Mouse (Mus musculus) adrenal gland, adult 18-20 months (tissue): ENCODE measurements around the gene Eef2k. TPM values are rescaled to one million over a fixed set of nuclear protein-coding genes. Genes with fewer than 3 reads are reported as not detected.

Experiments
- DNase-seq, 2 experiments: peaks; one replicate each; pipeline ENCODE4 v3.0.0; 2021 to 2022; ENCODE audit warnings: low spot score in 2 of 2
- total RNA-seq, 2 experiments: library from RNA; stranded (reverse); gene quantifications; 1 replicate in 1 of 2; 2 replicates in 1 of 2; pipeline ENCODE4 v1.2.3; 2021

The Eef2k gene
- total RNA-seq, 2 experiments from 2014 or later: 20.9 to 22.4 TPM

DNA sequence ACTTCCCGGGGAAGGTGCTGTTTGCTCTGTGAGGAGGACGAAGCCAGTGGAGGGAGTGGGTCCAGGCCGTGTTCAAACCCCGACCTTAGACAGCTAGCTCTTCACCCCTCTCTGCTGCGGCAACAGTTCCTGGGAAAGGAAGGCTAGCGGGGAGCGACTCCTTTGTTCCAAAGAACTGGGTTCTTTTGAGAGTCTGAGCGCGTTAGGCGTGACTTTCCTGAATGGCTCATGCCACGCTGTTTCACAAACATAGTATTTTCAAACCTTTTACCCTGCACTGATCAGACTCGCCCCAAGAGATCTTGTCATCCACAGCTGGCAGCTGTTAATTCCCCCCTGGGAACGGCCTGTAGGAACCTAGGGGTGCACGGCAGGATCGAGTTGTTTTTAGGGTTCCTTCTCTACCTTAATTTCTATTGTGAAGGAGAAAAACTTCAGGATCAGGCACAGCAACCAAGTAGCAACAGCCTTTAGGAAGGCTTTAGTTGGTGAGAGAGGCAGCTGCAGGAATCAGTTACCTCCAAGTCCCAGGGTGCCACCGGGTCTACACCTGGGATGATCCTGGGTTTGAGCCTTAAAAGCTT lies 1.3 kb downstream of the Eef2k start:
- DNase-seq: no peak

GRCm38 (mm10) chr7:120844689-120845088 lies 2.1 kb downstream of the Eef2k start:
- DNase-seq: no peak

DNA sequence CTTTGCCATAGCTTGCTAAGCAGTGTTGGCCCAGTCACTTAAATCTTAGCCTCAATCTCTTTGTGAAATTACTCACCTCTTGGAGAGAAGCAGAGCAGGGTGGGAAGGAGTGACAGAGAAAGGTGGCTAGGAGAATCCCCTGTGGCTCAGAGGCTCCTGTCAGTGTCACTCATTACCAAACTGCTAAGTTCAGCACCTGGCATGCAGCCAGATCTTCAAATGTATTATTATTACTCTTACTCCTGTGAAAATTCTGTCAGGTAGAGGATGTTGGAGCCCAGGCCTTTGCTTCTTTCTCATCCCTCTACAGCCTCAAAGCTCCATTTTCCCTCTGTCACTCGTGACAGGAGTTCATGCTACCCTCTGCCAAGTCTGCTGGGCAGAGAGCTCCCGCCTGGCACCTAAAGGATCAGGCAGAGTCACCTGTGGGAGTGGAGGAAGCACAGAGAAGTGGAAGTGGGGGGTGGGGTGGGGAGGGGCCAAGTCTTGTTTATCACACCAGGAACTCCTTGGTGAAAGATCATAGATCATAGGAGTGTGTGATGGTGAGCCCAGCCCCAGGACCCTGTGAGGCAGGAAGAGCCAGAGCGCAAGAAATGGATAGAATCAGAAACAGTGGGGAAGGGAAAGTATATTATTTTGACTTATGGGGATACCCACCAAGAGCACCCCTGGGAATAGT lies 6.3 kb downstream of the Eef2k start:
- DNase-seq: no peak

DNA sequence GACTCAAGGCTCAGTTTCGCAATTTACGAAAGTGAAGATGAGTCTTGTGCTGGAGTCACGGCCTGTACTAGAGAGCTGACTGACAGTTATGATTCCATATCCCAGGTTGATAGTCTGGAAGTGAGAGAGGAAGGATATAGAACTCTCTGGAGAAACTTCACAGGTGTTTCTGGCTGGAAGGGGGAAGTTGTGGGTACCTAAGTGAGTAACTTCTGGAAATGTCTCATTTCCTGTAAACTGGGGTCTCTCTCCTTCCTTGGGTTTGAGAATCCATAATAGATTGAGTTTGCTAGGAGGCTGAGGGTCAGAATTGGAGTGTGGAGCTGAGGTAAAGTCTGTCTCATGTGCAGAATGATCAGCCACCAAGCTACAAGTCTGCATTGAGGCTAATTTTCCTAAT lies 7.5 kb downstream of the Eef2k start:
- DNase-seq: no peak

DNA sequence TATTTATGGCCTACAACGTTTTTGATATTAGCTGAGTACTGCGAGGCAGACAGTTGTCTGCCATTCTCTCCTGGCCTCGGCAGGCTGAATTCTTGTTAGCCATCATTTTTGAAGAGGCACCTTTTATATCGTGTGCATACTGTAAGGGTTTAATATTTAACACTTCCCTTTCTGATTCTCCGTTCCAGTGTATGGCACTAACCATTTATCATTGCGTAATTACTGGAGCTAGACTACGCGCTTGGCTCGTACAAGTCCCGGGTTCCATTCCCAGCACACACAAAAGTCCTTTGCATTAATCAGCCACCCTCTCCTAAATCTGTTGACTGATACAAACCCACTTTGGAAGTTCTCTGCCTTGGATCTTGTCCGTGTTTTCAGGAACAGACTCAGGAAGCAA lies 17.2 kb downstream of the Eef2k start:
- DNase-seq: no peak

DNA sequence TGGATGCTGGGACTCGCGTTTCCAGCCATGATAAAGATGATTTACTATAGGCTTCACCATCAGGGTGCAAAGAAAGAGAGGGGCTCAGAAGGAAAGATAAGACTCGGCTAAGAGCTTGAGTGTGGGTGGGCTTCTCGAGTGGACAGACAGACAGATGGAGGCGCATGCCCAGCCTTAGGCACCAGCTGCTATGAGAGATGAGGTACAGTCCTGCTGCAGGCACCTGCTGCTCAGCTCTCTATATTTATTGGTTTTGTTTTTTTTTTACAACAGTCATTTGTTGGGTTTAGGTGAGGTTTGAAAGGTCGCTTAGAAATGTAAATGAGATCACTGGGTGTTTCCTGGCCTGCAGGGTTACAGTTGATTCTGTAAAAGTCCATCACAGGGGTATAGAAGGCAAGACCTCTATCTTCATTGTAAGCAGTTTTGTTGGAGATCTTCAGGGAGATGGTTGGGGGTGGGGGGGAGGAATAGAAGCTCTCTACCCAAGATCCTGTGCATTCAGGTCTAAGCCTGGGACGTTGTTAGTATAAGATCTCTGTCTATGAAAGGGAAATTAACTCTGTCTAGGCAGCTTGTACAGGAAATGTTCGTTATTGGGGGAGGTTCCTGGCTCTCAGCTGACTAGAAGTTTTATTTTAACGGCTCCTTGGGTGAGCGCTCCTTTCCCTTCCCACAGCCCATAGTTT lies 18.3 kb downstream of the Eef2k start:
- DNase-seq: no peak

- no peak for DNase-seq
These were observed 18.9 kb downstream of the Eef2k start for GRCm38 (mm10) chr7:120861488-120862047.

- DNase-seq: no peak
These were observed 19.6 kb downstream of the Eef2k start for GRCm38 (mm10) chr7:120862196-120862595.

GRCm38 (mm10) chr7:120862626-120863025 lies 20.0 kb downstream of the Eef2k start:
- DNase-seq: no peak

DNA sequence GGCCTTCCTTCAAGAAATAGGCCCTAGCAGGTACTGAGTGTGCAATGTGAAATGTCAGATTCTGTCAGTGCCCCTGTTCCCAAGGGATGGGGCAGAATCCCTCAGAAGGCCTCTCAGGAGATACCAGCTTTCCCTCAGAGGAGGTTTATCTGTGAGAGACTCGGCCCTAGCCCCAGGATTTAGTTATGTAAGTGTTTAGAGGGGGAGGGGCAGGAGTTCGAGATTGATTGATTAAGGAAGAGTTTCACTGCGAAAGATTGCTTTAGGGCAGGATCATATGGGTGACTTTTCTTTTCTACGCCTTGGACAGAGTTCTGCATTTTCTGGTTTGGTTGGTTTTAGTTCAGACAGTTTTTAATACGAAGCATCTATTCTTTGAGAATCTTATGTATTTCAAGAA lies 20.8 kb downstream of the Eef2k start:
- DNase-seq: no peak

GRCm38 (mm10) chr7:120865100-120865499 lies 22.5 kb downstream of the Eef2k start:
- peak in 1 of 2 experiments; percentile 33 for DNase-seq

GRCm38 (mm10) chr7:120865832-120866231 lies 23.2 kb downstream of the Eef2k start:
- peak; percentile 34 to 38 for DNase-seq

- DNase-seq: no peak
These were observed 24.1 kb downstream of the Eef2k start for GRCm38 (mm10) chr7:120866684-120867083.

DNA sequence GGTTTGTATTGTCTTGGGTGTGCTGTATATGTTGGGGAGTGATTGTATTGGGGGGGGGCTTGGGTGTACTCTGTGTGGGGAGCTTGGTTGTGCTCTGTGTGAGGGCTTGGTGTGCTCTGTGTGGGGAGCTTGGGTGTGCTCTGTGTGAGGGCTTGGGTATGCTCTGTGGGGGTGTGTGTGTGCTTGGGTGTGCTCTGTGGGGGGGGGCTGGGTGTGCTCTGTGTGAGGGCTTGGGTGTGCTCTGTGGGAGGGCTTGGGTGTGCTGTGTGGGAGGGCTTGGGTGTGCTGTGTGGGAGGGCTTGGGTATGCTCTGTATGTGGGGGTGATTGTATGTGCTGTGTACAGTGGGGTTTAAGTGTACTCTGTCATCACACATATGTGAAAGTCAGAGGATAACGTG lies 25.1 kb downstream of the Eef2k start:
- no peak for DNase-seq

- DNase-seq: no peak
These were observed 27.3 kb downstream of the Eef2k start for GRCm38 (mm10) chr7:120869883-120870282.

- no peak for DNase-seq
These were observed 27.9 kb downstream of the Eef2k start for GRCm38 (mm10) chr7:120870431-120871008.

DNA sequence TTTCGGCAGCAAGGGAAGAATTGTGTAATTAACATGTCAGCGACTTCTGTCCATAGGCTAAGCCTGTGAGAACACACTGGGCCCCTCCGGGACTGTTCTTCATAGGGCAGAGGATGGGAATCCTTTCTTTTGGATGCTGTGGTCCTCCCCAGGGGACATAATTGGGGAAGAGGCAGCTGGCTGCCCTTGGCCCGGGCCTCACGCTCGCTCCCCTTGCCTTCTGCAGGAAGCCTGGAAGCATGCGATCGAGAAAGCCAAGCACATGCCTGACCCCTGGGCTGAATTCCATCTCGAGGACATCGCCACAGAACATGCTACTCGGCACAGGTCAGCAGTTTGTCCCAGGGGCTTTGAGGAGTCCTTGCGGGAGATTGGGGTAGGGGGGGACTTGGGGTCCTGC lies 30.5 kb downstream of the Eef2k start:
- DNase-seq: no peak

DNA sequence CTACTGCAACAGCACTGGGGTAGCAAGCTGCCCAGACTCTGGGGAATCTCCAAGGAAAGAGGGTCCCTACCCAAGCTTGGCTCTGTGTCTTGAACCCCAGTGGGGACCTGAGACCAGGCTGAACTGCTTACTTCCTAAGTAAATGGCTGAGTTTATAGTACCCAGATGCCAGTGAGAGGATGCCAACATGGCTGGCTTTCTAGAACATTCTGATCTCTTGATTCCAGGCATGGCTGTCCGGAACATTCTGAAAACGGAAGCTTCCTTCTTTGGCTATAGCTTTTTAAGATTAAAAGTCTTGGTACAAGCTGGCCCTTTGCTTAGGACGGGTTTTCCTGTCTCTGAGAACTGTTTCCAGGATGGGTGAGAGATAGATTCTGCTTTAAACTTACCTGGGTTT lies 31.4 kb downstream of the Eef2k start:
- no peak for DNase-seq

DNA sequence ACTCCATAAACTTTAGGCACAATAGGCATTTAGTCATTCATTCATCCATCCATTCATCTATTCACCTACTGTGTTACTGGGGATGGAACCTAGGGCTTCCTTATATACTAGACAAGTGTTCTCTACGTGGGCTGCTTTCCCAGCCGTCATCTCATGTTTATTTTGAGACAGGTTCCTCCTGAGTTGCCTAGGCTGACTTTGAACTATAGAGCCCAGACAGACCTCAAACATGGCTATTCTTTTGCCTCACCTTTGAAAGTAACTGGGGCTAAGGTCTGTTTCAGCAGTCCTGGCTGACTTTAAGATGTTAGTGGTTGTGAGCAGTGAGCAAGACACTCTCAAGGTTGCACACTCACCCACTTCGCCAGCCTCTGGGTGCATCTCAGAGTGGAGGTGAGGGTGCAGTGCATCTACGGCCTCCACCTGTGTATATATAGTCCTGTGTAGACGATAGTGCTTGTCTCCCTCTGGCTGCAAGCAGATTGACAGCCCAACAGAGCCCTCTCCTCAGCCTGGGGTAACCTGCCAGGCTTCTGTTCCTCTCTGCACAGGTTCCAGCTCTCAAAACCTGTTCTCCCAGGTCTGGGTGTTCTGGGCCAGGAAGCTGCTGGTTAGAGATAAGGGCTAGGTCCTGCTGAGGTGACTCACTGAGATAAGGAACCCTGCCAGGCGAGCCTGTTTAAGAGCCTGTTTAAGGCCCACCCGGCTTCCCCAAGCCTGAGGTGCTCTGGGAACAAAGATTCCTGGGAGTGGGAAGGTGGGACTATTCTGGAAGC lies 32.3 kb downstream of the Eef2k start:
- DNase-seq: no peak

DNA sequence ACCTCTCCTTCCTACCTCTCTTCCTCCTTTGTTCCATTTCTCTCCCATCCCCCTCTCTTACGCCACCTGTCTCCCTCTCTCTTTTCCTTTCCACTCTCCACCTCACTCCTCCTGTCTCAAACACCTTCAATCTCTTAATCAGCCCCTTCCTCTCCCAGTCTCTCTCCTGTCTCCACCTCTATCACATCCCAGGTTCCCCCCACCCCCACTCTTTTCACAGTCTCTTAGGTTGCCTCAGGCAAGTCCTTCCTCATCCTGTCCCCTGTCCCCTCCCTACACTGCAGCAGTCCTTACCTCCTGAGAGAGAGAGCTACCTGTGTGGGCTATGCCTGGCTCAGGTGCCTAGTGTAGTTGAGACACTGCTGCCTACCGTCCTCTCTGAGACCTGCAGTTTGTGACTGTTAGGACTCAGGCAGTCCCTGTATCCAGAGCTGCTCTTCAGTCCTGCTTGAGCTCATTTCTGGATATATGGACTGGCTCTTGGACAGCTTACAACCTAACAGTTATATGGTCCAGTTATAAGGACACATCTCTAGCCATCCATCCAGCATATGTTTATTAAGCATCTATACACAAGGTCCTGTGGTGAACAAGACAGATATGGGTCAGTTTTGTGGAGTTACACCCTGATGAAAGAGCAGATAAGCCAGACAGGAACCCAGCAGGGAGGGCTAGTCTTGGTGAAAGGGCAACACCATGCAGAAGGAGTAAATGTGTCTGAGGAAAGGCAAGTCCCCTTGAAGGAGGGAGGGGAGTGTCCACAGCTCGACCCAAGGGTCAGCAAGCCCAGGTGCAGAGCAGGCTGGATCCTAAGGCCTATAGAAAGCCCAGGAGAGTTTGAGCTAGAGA lies 33.1 kb downstream of the Eef2k start:
- no peak for DNase-seq
